Mouse (Mus musculus): ENCODE measurements around the gene Tmem273.

Gene Tmem273

DNA sequence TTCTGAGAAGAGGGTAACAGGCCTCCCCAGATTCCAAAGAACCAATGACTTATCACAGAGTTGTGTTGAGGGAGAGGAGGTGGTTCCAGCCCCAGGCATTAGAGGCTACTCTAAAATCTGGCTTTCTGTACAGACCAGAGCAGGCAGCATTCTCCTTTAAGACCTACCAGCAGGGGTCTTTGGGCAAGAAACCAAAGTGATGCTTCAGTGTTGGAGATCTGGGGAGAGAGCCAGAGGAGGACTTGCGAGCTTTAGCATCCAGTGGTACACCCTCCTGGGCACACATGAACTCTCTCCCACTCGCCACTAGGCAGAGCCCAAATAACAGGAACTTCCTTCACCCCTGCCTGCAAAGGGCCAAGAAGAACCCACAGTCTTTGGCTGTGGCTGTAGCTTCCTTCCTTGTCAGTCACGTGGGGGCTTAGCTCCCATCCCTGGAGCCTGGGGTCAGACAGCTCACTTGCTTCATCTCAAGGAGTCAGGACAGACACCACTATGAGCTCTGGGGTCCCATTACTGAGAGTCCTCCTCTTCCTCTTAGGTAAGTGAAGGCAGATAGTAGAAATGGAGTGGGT, at the start of gene Tmem273:
Tmem273 (plus strand) TSS at position 408 of the 575 bp plus-strand sequence.
- in situ Hi-C loops (cut with MseI, MboI) = no loop called here

GRCm38 (mm10) chr14:32736561-32736960, 49.2 kb upstream of the Tmem273 start:
- in situ Hi-C loops (cut with MseI, MboI) = no loop called here

- in situ Hi-C loops (cut with MseI, MboI) = no loop called here
These were observed 47.2 kb upstream of the Tmem273 start for GRCm38 (mm10) chr14:32738586-32738985.

GRCm38 (mm10) chr14:32748519-32748918, 37.2 kb upstream of the Tmem273 start:
- in situ Hi-C loops (cut with MseI, MboI) = no loop called here

- in situ Hi-C loops (cut with MseI, MboI) = no loop called here
These were observed 35.0 kb upstream of the Tmem273 start for GRCm38 (mm10) chr14:32750727-32751126.

- in situ Hi-C loops (cut with MseI, MboI) = no loop called here
These were observed 31.5 kb upstream of the Tmem273 start for GRCm38 (mm10) chr14:32754286-32754685.

DNA sequence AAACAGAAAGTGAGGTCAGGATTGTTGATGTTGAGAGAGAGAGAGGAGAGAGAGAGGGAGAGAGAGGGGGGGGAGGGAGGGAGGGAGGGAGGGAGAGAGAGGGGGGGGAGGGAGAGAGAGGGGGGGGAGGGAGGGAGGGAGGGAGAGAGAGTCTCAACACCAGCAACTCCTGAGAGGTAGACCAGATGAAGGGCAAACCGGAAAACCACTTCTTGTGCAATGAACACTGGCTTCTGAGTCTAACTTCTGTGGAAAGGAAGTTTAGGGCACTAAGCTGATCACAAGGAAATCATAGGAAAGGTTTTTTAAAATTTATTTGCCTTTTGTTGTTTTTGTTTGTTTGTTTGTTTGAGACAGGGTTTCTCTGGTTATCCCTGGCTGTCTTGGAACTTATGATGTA, 23.6 kb upstream of the Tmem273 start:
- in situ Hi-C loops (cut with MseI, MboI) = no loop called here

GRCm38 (mm10) chr14:32770563-32770962, 15.2 kb upstream of the Tmem273 start:
- in situ Hi-C loops (cut with MseI, MboI) = no loop called here

- in situ Hi-C loops (cut with MseI, MboI) = no loop called here
These were observed 13.7 kb upstream of the Tmem273 start for GRCm38 (mm10) chr14:32772085-32772484.

DNA sequence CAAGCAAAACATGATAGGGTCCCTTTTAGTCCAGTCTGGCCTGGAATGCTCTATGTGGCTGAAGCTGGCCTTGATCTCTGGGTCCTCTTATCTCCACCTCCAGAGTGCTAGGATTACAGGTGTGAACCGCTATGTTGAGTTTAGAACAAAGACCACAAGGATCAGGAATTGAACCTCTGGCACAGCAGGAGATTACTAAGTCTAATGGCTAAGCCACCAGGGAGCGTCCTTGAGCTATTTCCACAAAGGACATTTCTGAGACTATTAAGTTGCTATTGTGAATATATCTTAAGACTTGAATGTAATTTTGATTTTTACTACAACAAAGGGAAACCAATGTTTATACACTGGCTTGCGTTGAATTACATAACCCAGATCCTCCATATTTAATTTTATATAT, 13.0 kb upstream of the Tmem273 start:
- in situ Hi-C loops (cut with MseI, MboI) = no loop called here

- in situ Hi-C loops (cut with MseI, MboI) = no loop called here
These were observed 12.3 kb upstream of the Tmem273 start for GRCm38 (mm10) chr14:32773456-32773855.

DNA sequence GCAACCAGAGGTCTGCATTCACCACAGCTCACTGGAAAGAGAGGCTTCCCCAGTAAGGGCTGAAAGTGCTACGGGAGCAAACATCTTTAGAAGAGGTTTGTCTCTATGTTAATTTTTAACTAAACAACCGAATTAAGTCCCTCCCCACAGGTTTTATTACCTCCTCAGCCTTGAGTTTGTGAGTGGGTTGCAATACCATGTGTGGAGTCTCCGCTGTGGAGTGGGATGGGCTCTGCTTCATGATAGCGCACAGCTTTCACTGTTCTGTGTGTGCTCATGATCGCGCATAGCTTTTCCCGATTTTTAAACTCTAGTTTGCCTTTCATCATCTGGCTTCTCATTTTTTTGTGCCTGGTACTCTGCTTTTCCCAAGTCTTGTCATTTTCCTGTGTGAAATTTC, 9.7 kb upstream of the Tmem273 start:
- in situ Hi-C loops (cut with MseI, MboI) = no loop called here

- in situ Hi-C loops (cut with MseI, MboI) = no loop called here
These were observed 7.4 kb upstream of the Tmem273 start for GRCm38 (mm10) chr14:32778362-32778761.

GRCm38 (mm10) chr14:32782866-32783265, 2.9 kb upstream of the Tmem273 start:
- in situ Hi-C loops (cut with MseI, MboI) = no loop called here

GRCm38 (mm10) chr14:32784130-32784747, 1.5 kb upstream of the Tmem273 start:
- in situ Hi-C loops (cut with MseI, MboI) = no loop called here

- in situ Hi-C loops (cut with MseI, MboI) = no loop called here
These were observed 1.0 kb upstream of the Tmem273 start for GRCm38 (mm10) chr14:32784748-32785134.

DNA sequence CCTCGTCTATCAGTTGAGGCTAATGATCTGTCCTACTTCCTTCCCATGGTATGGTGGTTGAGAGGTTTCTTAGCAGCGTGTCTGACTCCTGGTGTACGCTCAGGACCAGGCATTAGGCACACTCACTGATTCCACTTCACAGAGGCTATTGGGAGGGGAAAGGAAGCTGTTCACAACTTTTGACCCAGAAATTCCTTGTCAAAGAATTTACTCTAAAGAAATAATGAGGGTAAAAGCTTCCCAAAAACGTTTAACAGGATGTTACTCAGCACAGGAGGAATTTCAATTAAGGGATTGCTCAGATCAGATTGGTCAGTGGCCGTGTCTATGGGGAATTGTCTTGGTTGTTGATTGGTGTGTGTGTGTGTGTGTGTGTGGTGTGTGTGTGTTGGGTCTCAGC, 1.9 kb downstream of the Tmem273 start:
- in situ Hi-C loops (cut with MseI, MboI) = no loop called here

- in situ Hi-C loops (cut with MseI, MboI) = no loop called here
These were observed 10.6 kb downstream of the Tmem273 start for GRCm38 (mm10) chr14:32796375-32796774.

DNA sequence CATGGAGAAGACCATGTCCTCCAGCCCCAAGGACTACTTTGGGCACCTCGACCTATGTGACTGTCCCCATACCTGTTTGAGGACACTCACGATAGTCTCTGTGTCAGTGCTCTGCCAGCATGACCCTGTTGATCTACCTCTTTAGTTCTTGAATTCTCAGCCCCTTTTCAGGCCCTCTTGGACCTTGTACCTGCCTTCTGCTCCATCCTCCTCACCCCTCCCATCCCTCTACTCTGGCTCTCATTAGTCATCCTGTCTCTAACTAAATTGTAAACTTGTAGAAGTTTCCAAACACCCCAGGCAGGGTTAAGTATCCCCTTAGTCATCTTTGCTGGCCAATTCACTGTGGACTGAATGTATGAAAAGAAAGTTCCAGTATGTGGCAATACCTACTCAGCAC, 12.0 kb downstream of the Tmem273 start:
- in situ Hi-C loops (cut with MseI, MboI) = no loop called here

GRCm38 (mm10) chr14:32798355-32798754, 12.6 kb downstream of the Tmem273 start:
- in situ Hi-C loops (cut with MseI, MboI) = no loop called here

GRCm38 (mm10) chr14:32800048-32800447, 14.3 kb downstream of the Tmem273 start:
- in situ Hi-C loops (cut with MseI, MboI) = no loop called here

DNA sequence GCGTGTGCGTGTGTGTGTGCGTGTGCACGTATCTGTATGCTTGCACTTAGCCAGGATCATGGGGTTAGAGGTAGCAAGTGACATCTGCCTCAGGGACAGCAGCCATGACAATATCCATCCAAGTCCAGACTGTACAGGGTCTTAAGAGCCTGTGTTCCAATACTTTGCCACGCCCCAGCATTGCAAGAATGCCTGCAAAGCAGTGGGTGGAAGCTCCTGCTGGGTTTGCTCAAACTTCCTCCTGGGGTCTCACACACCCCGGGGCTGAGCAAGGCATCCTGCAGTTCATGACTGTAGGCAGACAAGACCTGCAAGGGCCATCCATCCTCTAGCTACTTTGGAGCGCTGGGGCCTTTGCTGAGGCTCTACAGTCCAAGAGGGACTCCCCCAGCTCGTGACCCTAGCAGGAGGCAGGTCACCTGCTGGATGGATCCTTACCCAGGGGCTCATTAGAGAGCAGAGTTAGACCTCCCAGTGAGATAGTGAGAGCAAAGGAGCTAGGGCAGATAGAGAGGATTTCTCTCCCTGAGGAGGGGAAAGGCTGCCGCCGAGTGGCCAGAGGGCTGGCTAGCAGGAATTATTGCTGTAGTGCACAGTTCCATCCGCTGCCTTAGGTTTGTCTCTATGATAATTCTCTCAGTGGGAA, 15.4 kb downstream of the Tmem273 start:
- in situ Hi-C loops (cut with MseI, MboI) = no loop called here

- in situ Hi-C loops (cut with MseI, MboI) = no loop called here
These were observed 15.9 kb downstream of the Tmem273 start for GRCm38 (mm10) chr14:32801662-32802024.

Measured in mouse trophoblast stem cell (cell line).